Mouse (Mus musculus) bone marrow macrophage, adult 2 months (primary cell): Measurements from ENCODE around the gene Siah3. TPM values are rescaled to one million over a fixed set of nuclear protein-coding genes. Genes with fewer than 3 reads are reported as not detected.

Source experiments
- H3K27ac ChIP-seq: 2 replicates; pipeline ENCODE4 v1.5.1; 2012; ENCODE audit warnings: low read depth, low read length; ENCODE audit not compliant: insufficient read depth
- H3K4me1 ChIP-seq: 2 replicates; pipeline ENCODE4 v1.6.1; 2012; ENCODE audit warnings: low read length; ENCODE audit not compliant: control insufficient read depth, insufficient read depth
- H3K4me3 ChIP-seq: 2 replicates; pipeline ENCODE4 v1.5.1; 2012; ENCODE audit warnings: mild to moderate bottlenecking, low read length, moderate library complexity; ENCODE audit not compliant: insufficient read depth
- CTCF ChIP-seq: IDR thresholded peaks from 2 replicates; pipeline ENCODE4 v1.5.1; 2012; ENCODE audit warnings: low read depth, mild to moderate bottlenecking, low read length, moderate library complexity
- POLR2A ChIP-seq: IDR thresholded peaks from 2 replicates; pipeline ENCODE4 v1.6.1; 2012; ENCODE audit warnings: mild to moderate bottlenecking, low read depth, low read length, borderline replicate concordance
- polyA plus RNA-seq: library from polyadenylated mRNA; stranded (reverse); fragments of >200 nt; gene quantifications from 2 replicates; pipeline ENCODE4 v1.2.4, GENCODE M21; 2012; ENCODE audit not compliant: missing spikeins, insufficient read depth, insufficient read length

The Siah3 gene
- polyA plus RNA-seq, 1 experiment, result not detected

DNA sequence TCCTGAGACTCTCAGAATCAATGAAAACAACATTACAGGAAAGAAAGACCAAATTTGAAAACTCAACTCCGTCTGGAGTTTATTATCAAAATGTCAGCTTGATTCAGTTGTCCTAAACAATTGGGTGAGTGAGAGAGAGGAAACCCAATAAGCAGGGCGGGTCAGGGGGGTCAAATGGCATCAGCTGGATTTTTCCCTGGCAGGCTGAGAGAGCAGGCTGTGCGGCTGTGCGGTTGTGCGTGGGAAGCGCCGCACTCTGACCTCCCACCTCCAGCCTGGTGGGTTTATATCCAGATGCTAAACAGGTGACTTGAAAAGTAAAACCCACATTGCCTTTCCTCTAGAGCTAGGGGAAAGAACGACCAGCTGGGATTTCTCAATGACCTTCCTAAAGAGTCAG, 85.9 kb downstream of the Siah3 start:
- no peaks in the 10 kb centered on the region for H3K4me1 ChIP-seq
- no peak for TF ChIP-seq POLR2A
- TF ChIP-seq CTCF, result no peak
- H3K27ac ChIP-seq, result no peak overlapping the region
- H3K4me3 ChIP-seq, result no peak overlapping the region

DNA sequence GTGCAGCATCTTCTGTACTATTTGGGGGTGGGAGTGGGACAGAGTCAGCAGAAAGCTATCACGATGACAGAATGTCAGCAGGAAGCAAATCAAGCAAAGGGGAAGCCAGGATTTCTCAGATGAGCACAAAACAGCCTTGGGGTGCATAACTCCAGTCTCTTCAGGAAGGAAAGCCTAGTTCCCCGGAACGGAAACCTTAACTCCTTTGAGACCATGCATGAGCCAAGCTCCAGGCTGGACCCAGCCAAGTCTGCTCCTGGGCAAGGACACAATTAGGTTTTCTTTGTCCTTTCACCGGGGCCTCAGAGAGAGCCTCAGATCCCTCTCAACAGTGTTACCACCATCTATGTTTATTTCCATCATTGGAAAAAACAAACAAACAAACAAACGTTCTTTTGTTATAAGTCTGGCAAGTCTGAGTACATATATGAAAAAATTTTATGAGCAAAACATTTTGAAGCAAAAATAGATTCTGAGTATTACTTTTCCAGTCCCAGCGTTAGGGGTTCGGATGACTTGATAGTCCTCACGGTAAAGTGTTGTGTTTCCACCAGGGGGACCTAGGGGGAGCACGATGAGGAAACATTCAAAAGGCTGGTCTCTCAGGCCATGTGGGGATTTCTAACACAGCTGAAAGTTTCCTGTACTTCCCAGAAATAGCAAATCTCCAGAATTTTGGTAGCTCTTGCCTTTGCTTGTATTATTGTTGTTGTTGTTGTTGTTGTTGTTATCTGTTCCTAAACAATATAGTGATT, 106.0 kb downstream of the Siah3 start:
- Histone ChIP-seq H3K4me3 (no peak overlapping the region), H3K4me1 (no peaks in the 10 kb centered on the region), H3K27ac (no peak overlapping the region)
- TF ChIP-seq CTCF, result no peak
- no peak for TF ChIP-seq POLR2A

DNA sequence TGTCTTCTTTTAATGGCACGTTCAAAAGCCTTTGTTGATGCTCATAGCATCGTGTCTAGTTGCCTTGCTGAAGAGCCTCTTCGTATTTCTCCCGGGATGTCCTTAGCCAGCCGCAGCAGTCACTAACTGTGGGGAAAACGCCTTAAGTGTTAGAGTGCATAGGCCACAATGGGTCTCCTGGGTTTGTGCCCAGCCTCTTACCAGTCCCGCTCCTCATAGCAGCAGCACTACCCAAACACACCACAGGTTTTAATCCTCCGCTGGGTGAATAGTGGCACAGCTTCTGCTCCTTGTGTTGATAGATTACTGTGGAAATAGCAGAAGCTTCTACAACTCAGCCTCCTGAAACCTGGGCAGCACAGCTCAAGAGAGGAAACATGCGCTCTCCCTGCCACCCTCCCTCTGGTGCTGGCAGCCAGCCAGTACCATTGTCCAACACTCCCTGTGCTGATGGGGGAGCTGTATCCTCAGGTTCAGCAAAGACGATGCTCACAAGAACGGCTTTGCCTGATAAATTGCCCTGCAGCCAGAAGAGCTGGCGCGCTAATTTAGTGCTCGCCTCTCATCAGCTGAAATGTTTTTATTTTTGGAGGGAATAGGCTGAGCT, 109.9 kb downstream of the Siah3 start:
- no peaks in the 10 kb centered on the region for H3K4me1 ChIP-seq
- TF ChIP-seq POLR2A, result no peak
- no peak for TF ChIP-seq CTCF
- H3K27ac ChIP-seq, result no peak overlapping the region
- no peak overlapping the region for H3K4me3 ChIP-seq

DNA sequence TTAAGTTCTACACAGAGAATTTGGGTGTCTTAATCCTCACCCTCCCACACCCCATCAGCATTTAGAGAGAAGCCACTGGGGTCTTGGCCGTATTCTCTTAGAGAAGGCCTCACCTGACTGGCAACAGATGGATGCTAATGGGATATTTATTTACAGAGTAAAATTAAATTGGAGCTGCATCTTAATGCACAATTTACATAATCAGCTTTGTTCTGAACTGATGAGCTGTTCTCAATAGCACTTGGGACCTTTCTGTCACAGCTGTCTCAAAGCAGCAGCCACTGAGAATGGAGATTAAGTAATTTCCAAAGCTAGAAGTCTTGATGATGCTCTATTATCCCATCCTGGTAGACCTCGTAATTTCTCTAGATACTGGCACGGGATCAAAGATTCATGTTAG, 110.5 kb downstream of the Siah3 start:
- Histone ChIP-seq H3K27ac (no peak overlapping the region), H3K4me1 (no peaks in the 10 kb centered on the region), H3K4me3 (no peak overlapping the region)
- TF ChIP-seq CTCF, result no peak
- no peak for TF ChIP-seq POLR2A

DNA sequence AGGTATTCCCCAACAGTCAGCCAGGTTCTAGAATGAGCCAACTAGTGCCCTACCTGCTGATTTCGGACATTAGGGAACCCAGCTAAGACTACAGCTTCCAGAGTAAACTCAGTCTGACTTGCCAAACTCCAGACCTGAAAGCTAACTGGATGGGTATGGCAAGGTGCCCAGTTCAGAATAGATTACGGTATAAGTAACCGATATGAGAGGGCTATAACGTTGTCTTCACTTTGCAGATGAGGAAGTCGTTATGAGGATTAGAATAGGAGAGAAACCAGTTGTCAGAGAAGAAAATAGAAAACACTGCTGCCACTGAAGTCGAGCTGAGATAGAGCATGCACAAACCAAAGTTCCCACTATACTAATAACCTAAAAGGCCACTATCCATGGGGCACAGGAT, 123.2 kb downstream of the Siah3 start:
- Histone ChIP-seq H3K27ac (no peak overlapping the region), H3K4me1 (no peaks in the 10 kb centered on the region), H3K4me3 (no peak overlapping the region)
- no peak for TF ChIP-seq CTCF
- no peak for TF ChIP-seq POLR2A

Other genes starting within 250 kb of the Siah3 start
- gene Cpb2, start 213.7 kb upstream of the Siah3 start, polyA plus RNA-seq, result not detected in 2 replicates
- gene Zc3h13, start 171.6 kb upstream of the Siah3 start, polyA plus RNA-seq, result 20.7 and 20.9 TPM in 2 replicates
- not detected in 2 replicates for gene Spert, start 137.1 kb downstream of the Siah3 start, polyA plus RNA-seq
- gene Erich6b, start 186.3 kb downstream of the Siah3 start, polyA plus RNA-seq, result not detected in 2 replicates